Mouse (Mus musculus) midbrain, embryonic 11.5 days (tissue): ENCODE data around the gene Smco3. TPM values are rescaled to one million over a fixed set of nuclear protein-coding genes. Genes with fewer than 3 reads are reported as not detected.

Source experiments
- ATAC-seq: fragments of 200-750 bp; cut with Nextera tagmentation; 2 replicates; pipeline ENCODE4 v1.8.0; 2017; ENCODE audit warnings: moderate TSS enrichment, moderate library complexity; ENCODE audit not compliant: low FRiP score
- DNase-seq: peaks from one replicate; pipeline ENCODE4 v3.0.0; 2015; ENCODE audit warnings: low spot score; ENCODE audit errors: missing footprints
- H3K27ac ChIP-seq: fragments of 300-500 bp; sonication (generic); 2 replicates; pipeline ENCODE4 v1.5.1; 2014; ENCODE audit warnings: low read depth, low read length
- H3K27me3 ChIP-seq: fragments of 300-500 bp; sonication (generic); 2 replicates; pipeline ENCODE4 v1.6.1; 2014; ENCODE audit warnings: mild to moderate bottlenecking, low read length, moderate library complexity, mixed read lengths; ENCODE audit not compliant: control insufficient read depth, insufficient read depth
- H3K36me3 ChIP-seq: fragments of 300-500 bp; sonication (generic); 2 replicates; pipeline ENCODE4 v1.6.1; 2014; ENCODE audit warnings: mild to moderate bottlenecking, low read length, moderate library complexity, mixed read lengths; ENCODE audit not compliant: control insufficient read depth, insufficient read depth
- H3K4me1 ChIP-seq: fragments of 300-500 bp; sonication (generic); 2 replicates; pipeline ENCODE4 v1.6.1; 2014; ENCODE audit warnings: low read length; ENCODE audit not compliant: control insufficient read depth, insufficient read depth
- H3K4me2 ChIP-seq: fragments of 300-500 bp; sonication (generic); 2 replicates; pipeline ENCODE4 v1.6.1; 2014; ENCODE audit warnings: mild to moderate bottlenecking, moderate library complexity
- H3K4me3 ChIP-seq: fragments of 300-500 bp; sonication (generic); 2 replicates; pipeline ENCODE4 v1.5.1; 2014; ENCODE audit warnings: low read depth, low read length
- H3K9ac ChIP-seq: fragments of 300-500 bp; sonication (generic); 2 replicates; pipeline ENCODE4 v1.6.1; 2014; ENCODE audit warnings: low read length
- H3K9me3 ChIP-seq: fragments of 300-500 bp; sonication (generic); 2 replicates; pipeline ENCODE4 v1.6.1; 2016; ENCODE audit warnings: low read length; ENCODE audit not compliant: control insufficient read depth
- WGBS: fragments of 180-500 bp; shearing (Covaris S2); extraction: QIAGEN DNeasy Blood & Tissue Kit; methylation state at CpG from one replicate; pipeline ENCODE4 v1.1.7; 2014; 5-methylcytosine and 5-hydroxymethylcytosine counted together
- polyA plus RNA-seq: library from polyadenylated mRNA; unstranded; fragments of >200 nt; fragmentation: Nextera tagmentation; extraction: Ambion mirVana; gene quantifications from 2 replicates; pipeline ENCODE4 v1.2.1, GENCODE M21; 2014

Smco3 gene
- polyA plus RNA-seq, 1 experiment from 2014 or later: 0.12 TPM

- Histone ChIP-seq H3K27ac (no peak overlapping the region), H3K4me1 (no peaks in the 10 kb centered on the region), H3K9me3 (no peaks in the 10 kb centered on the region), H3K27me3 (no peaks in the 10 kb centered on the region), H3K36me3 (no peaks in the 10 kb centered on the region), H3K9ac (no peak overlapping the region), H3K4me3 (no peak overlapping the region), H3K4me2 (no peak overlapping the region)
- no peak for ATAC-seq
- DNase-seq: no peak
- WGBS: 85% methylated on average over 5 of the region's 5 CpGs
Observed at GRCm38 (mm10) chr6:136865360-136865759, 30.1 kb upstream of the Smco3 start.

- H3K27ac ChIP-seq: no peak overlapping the region
- no peak overlapping the region for H3K4me3 ChIP-seq
- H3K4me2 ChIP-seq: no peak overlapping the region
- no peaks in the 10 kb centered on the region for H3K36me3 ChIP-seq
- ATAC-seq (peak; percentile 54; the same call in 1 of the 2 replicates), DNase-seq (peak; percentile 90)
- no peaks in the 10 kb centered on the region for H3K27me3 ChIP-seq
- 53% methylated on average over 9 of the region's 9 CpGs for WGBS
- no peak overlapping the region for H3K9ac ChIP-seq
- H3K9me3 ChIP-seq: no peaks in the 10 kb centered on the region
- no peaks in the 10 kb centered on the region for H3K4me1 ChIP-seq
Observed at GRCm38 (mm10) chr6:136861020-136861419, 25.8 kb upstream of the Smco3 start.

- H3K27ac ChIP-seq: no peak overlapping the region
Observed at GRCm38 (mm10) chr6:136858420-136858819, 23.2 kb upstream of the Smco3 start.

GRCm38 (mm10) chr6:136857873-136858260 is 22.6 kb upstream of the Smco3 start:
- Histone ChIP-seq H3K27ac (no peak overlapping the region), H3K4me1 (no peaks in the 10 kb centered on the region), H3K4me2 (no peak overlapping the region), H3K9me3 (no peaks in the 10 kb centered on the region), H3K4me3 (no peak overlapping the region), H3K36me3 (no peaks in the 10 kb centered on the region), H3K9ac (no peak overlapping the region), H3K27me3 (no peaks in the 10 kb centered on the region)
- WGBS: 71% methylated on average over 11 of the region's 11 CpGs
- no peak for ATAC-seq
- DNase-seq: no peak

More at GRCm38 (mm10) chr6:136858420-136858819, 23.2 kb upstream of the Smco3 start:
- Histone ChIP-seq H3K4me1 (no peaks in the 10 kb centered on the region), H3K9me3 (no peaks in the 10 kb centered on the region), H3K4me2 (no peak overlapping the region), H3K9ac (no peak overlapping the region), H3K4me3 (no peak overlapping the region), H3K27me3 (no peaks in the 10 kb centered on the region), H3K36me3 (no peaks in the 10 kb centered on the region)
- ATAC-seq (no peak), DNase-seq (no peak)
- WGBS: 81% methylated on average over 8 of the region's 8 CpGs

GRCm38 (mm10) chr6:136857186-136857872 is 22.1 kb upstream of the Smco3 start, which contains the start of gene Art4:
Gene Art4 (minus strand): TSS chr6:136857733.
- DNase-seq: no peak
- Histone ChIP-seq H3K4me3 (no peak within 1 kb of the TSS), H3K36me3 (no peaks in the 10 kb centered on the region), H3K4me2 (no peak within 1 kb of the TSS), H3K4me1 (no peaks in the 10 kb centered on the region), H3K9ac (no peak within 1 kb of the TSS), H3K9me3 (no peaks in the 10 kb centered on the region), H3K27me3 (no peaks in the 10 kb centered on the region), H3K27ac (no peak within 1 kb of the TSS)
- ATAC-seq: no peak
- 81% methylated on average over 18 of the region's 18 CpGs for WGBS

- no peak for ATAC-seq
- Histone ChIP-seq H3K27ac (no peak overlapping the region), H3K4me3 (no peak overlapping the region), H3K4me1 (no peaks in the 10 kb centered on the region), H3K9me3 (no peaks in the 10 kb centered on the region), H3K36me3 (no peaks in the 10 kb centered on the region), H3K9ac (no peak overlapping the region), H3K27me3 (no peaks in the 10 kb centered on the region), H3K4me2 (no peak overlapping the region)
- WGBS: 76% methylated on average over 14 of the region's 14 CpGs
- DNase-seq: no peak
Observed at GRCm38 (mm10) chr6:136856071-136856636, 20.9 kb upstream of the Smco3 start.

GRCm38 (mm10) chr6:136855183-136855582 is 19.9 kb upstream of the Smco3 start:
- H3K4me3 ChIP-seq: no peak overlapping the region
- no peaks in the 10 kb centered on the region for H3K4me1 ChIP-seq
- H3K4me2 ChIP-seq: no peak overlapping the region
- no peaks in the 10 kb centered on the region for H3K9me3 ChIP-seq
- WGBS: 66% methylated on average over 2 of the region's 2 CpGs
- no peaks in the 10 kb centered on the region for H3K36me3 ChIP-seq
- H3K27me3 ChIP-seq: no peaks in the 10 kb centered on the region
- H3K27ac ChIP-seq: no peak overlapping the region
- no peak for DNase-seq
- ATAC-seq: no peak
- no peak overlapping the region for H3K9ac ChIP-seq

GRCm38 (mm10) chr6:136854361-136854781 is 19.1 kb upstream of the Smco3 start:
- Histone ChIP-seq H3K4me3 (no peak overlapping the region), H3K27ac (no peak overlapping the region), H3K4me2 (no peak overlapping the region), H3K9me3 (no peaks in the 10 kb centered on the region), H3K36me3 (no peaks in the 10 kb centered on the region), H3K27me3 (no peaks in the 10 kb centered on the region), H3K4me1 (no peaks in the 10 kb centered on the region), H3K9ac (no peak overlapping the region)
- 92% methylated on average over 11 of the region's 11 CpGs for WGBS
- peak; percentile 35 for DNase-seq
- no peak for ATAC-seq

- Histone ChIP-seq H3K4me1 (no peaks in the 10 kb centered on the region), H3K9ac (no peak overlapping the region), H3K4me2 (no peak overlapping the region), H3K4me3 (no peak overlapping the region), H3K36me3 (no peaks in the 10 kb centered on the region), H3K27me3 (no peaks in the 10 kb centered on the region), H3K27ac (no peak overlapping the region), H3K9me3 (no peaks in the 10 kb centered on the region)
- peak; percentile 80 for DNase-seq
- no peak for ATAC-seq
- 57% methylated on average over 3 of the region's 3 CpGs for WGBS
Observed at GRCm38 (mm10) chr6:136852762-136853161, 17.5 kb upstream of the Smco3 start.
